Mouse (Mus musculus) small intestine, adult 2 months (tissue): Measurements from ENCODE around the gene Rdh19.

Experiments used
- CTCF ChIP-seq: fragments of 200-500 bp; IDR thresholded peaks from 2 replicates; pipeline ENCODE4 v1.5.1; 2012; ENCODE audit warnings: low read depth, mild to moderate bottlenecking, control low read depth, inconsistent platforms, low read length, moderate library complexity, mixed read lengths; ENCODE audit not compliant: insufficient replicate concordance, insufficient read length; ENCODE audit errors: extremely low read depth
- POLR2A ChIP-seq: fragments of 200-500 bp; IDR thresholded peaks from 2 replicates; pipeline ENCODE4 v1.6.1; 2012; ENCODE audit warnings: low read depth, mild to moderate bottlenecking, control low read depth, inconsistent platforms, low read length, moderate library complexity

GRCm38 (mm10) chr10:127840776-127841175 is 9.0 kb upstream of the Rdh19 start:
- TF ChIP-seq CTCF = no peak
- no peak for TF ChIP-seq POLR2A
